Mouse (Mus musculus) hindbrain, embryonic 13.5 days (tissue): ENCODE data around the gene Naalad2. TPM values are rescaled to one million over a fixed set of nuclear protein-coding genes. Genes with fewer than 3 reads are reported as not detected.
"Not testable (repeated sequence)": the region's sequence is repeated elsewhere in the genome, so short reads cannot be mapped to it uniquely, and the experiment has no call there.

Experiments used
- ATAC-seq: fragments of 200-750 bp; cut with Nextera tagmentation; 2 replicates; pipeline ENCODE4 v1.8.0; 2017; ENCODE audit warnings: moderate TSS enrichment; ENCODE audit not compliant: low FRiP score
- H3K27ac ChIP-seq: fragments of 300-500 bp; sonication (generic); 2 replicates; pipeline ENCODE4 v1.5.1; 2015; ENCODE audit warnings: inconsistent platforms, mild to moderate bottlenecking, moderate library complexity
- H3K27me3 ChIP-seq: fragments of 300-500 bp; sonication (generic); 2 replicates; pipeline ENCODE4 v1.6.1; 2015; ENCODE audit warnings: mild to moderate bottlenecking, inconsistent platforms
- H3K36me3 ChIP-seq: fragments of 300-500 bp; sonication (generic); 2 replicates; pipeline ENCODE4 v1.6.1; 2015; ENCODE audit warnings: mild to moderate bottlenecking, inconsistent platforms
- H3K4me1 ChIP-seq: fragments of 300-500 bp; sonication (generic); replicated peaks from 2 replicates; pipeline ENCODE4 v1.6.1; 2015; ENCODE audit warnings: inconsistent platforms
- H3K4me2 ChIP-seq: fragments of 300-500 bp; sonication (generic); 2 replicates; pipeline ENCODE4 v1.6.1; 2015; ENCODE audit warnings: inconsistent platforms, mild to moderate bottlenecking, moderate library complexity
- H3K4me3 ChIP-seq: fragments of 300-500 bp; sonication (generic); 2 replicates; pipeline ENCODE4 v1.5.1; 2015; ENCODE audit warnings: mild to moderate bottlenecking, inconsistent platforms
- H3K9ac ChIP-seq: fragments of 300-500 bp; sonication (generic); 2 replicates; pipeline ENCODE4 v1.6.1; 2015; ENCODE audit warnings: mild to moderate bottlenecking, inconsistent platforms
- H3K9me3 ChIP-seq: fragments of 300-500 bp; sonication (generic); 2 replicates; pipeline ENCODE4 v1.6.1; 2016; ENCODE audit warnings: inconsistent platforms
- WGBS: fragments of 180-500 bp; shearing (Covaris S2); methylation state at CpG from one replicate; pipeline ENCODE4 v1.1.7; 2015; 5-methylcytosine and 5-hydroxymethylcytosine counted together
- polyA plus RNA-seq: library from polyadenylated mRNA; unstranded; fragments of >200 nt; fragmentation: Nextera tagmentation; extraction: Ambion mirVana; gene quantifications from 2 replicates; pipeline ENCODE4 v1.2.1, GENCODE M21; 2015

Naalad2 gene
- polyA plus RNA-seq: 2.0 and 2.5 TPM in 2 replicates

DNA sequence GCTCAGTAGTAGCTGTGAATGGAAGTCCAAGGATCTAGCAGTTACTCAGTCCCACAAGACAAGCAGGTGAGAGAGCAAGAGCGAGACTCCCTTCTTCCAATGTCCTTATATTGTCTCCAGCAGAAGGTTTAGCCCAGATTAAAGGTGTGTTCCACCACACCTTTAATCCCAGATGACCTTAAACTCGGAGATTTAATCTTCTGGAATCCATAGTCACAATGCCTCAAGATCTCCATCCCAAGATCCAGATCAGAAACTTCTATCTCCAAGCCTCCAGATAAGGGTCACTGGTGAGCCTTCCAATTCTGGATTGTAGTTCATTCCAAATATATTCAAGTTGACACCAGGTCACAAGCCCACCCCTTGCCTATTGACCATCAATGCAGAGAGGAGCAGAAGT, at the start of gene Naalad2:
Gene Naalad2 (minus strand): TSS at position 101 of the 400 bp plus-strand sequence.
- ATAC-seq, H3K27ac ChIP-seq, H3K27me3 ChIP-seq, H3K4me3 ChIP-seq, H3K4me1 ChIP-seq, H3K36me3 ChIP-seq, H3K4me2 ChIP-seq, H3K9ac ChIP-seq, H3K9me3 ChIP-seq: not testable (repeated sequence)
- 82% methylated on average over 2 of the region's 2 CpGs for WGBS

DNA sequence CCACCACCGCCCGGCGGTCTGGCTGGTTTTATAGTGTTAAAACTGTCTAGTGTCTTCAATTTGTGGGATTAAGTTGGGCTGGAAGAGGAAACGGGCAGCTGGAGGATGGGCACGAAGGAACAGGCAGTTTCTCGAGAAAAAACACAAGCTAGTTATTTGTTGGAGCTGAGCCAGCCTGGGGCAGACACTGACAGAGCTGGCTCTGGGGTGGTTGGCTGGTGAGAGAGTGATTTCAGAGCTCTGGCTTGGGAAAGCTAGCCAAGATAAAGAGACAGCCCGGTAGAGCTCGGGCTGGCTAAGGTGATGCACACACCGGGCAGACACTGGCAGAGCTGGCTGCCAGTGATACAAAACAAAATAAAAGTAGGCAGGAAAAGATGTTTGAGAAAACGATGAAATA, 28.9 kb upstream of the Naalad2 start:
- Histone ChIP-seq H3K4me1 (no peaks in the 10 kb centered on the region), H3K27ac (no peak overlapping the region), H3K9me3 (no peaks in the 10 kb centered on the region), H3K4me3 (no peak overlapping the region), H3K9ac (no peak overlapping the region), H3K4me2 (no peak overlapping the region), H3K27me3 (no peaks in the 10 kb centered on the region), H3K36me3 (no peaks in the 10 kb centered on the region)
- 85% methylated on average over 10 of the region's 10 CpGs for WGBS
- ATAC-seq: no peak

DNA sequence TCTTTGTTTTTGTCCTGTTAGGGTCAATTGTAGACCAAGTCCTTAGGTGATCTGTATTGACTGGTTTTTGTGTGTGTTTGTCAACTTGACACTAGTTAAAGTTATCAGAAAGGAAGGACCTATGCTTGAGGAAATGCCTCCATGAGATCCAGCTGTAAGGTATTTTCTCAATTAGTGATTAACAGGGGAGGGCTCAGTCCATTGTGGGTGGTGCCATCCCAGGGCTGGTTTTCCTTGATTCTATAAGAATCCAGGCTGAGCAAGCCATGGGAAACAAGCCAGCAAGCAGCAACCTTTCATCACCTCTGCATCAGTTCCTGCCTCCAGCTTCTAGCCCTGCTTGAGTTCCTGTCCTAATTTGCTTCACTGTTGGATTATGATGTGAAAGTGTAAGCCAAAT, 27.6 kb upstream of the Naalad2 start, which contains the start of gene Mbd3l2:
Gene Mbd3l2 (plus strand): TSS at position 301 of the 400 bp plus-strand sequence.
- no peak within 1 kb of the TSS for H3K4me3 ChIP-seq
- no peaks in the 10 kb centered on the region for H3K4me1 ChIP-seq
- no peaks in the 10 kb centered on the region for H3K36me3 ChIP-seq
- no peak within 1 kb of the TSS for H3K9ac ChIP-seq
- no peaks in the 10 kb centered on the region for H3K9me3 ChIP-seq
- no peak within 1 kb of the TSS for H3K27ac ChIP-seq
- no peak for ATAC-seq
- H3K4me2 ChIP-seq: no peak within 1 kb of the TSS
- no peaks in the 10 kb centered on the region for H3K27me3 ChIP-seq

DNA sequence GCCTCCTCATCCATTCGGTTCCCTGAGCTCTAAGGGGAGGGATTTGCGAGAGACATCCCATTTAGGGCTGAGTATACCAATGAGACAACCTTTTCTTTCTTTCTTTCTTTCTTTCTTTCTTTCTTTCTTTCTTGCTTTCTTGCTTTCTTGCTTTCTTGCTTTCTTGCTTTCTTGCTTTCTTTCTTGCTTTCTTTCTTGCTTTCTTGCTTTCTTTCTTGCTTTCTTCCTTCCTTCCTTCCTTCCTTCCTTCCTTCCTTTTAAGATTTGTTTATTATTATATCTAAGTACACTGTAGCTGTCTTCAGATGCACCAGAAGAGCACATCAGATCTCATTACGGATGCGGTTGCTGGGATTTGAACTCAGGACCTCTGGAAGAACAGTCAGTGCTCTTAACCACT, 9.6 kb upstream of the Naalad2 start:
- not testable (repeated sequence) for H3K4me3 ChIP-seq, H3K27ac ChIP-seq, H3K4me2 ChIP-seq, H3K9me3 ChIP-seq, H3K9ac ChIP-seq, H3K4me1 ChIP-seq, ATAC-seq, H3K36me3 ChIP-seq, H3K27me3 ChIP-seq
- WGBS: 93% methylated on average over 4 of the region's 4 CpGs

DNA sequence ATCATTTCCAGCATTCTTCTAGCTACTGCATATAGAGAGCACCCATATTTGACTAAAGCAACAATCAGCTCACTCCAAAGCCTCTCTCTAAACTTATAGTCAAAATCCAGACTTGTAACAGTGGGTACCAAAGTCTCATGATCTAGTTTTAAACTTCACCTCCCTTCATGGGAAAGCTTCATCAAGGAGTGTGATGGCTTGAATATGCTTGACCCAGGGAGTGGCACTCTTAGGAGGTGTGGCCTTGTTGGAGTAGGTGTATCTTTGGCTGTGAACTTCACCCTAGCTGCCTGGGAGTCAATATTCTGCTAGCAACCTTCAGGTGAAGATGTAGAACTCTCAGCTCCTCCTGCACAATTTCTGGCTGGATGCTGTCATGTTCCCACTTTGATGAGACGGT, 1.3 kb upstream of the Naalad2 start, which contains the start of gene Ubtfl1:
Gene Ubtfl1 (plus strand): TSS at position 301 of the 400 bp plus-strand sequence.
- Histone ChIP-seq H3K9ac (no peak within 1 kb of the TSS), H3K4me1 (no peaks in the 10 kb centered on the region), H3K9me3 (no peaks in the 10 kb centered on the region), H3K4me3 (no peak within 1 kb of the TSS), H3K27me3 (no peaks in the 10 kb centered on the region), H3K27ac (no peak within 1 kb of the TSS), H3K36me3 (no peaks in the 10 kb centered on the region), H3K4me2 (no peak within 1 kb of the TSS)
- no peak for ATAC-seq
- 79% methylated on average over 1 of the region's 1 CpGs for WGBS

DNA sequence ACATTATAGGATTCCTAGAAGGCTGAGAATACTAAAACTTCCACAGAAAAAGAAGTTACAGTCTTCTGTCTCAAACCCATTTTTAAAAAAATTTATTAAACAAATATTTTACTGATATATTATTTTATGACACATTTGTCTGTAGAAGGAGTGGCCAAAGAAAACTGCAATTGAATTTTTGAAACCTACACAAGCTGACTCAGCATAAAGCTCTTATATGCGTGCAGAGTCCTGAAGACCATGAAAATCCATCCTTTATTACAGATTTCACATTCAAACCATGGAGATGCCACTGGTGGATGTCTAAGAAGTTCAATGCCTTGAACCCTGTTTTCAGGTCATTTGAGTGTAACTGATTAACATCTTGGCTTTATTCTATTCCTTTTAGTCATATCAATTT, 3.2 kb downstream of the Naalad2 start:
- Histone ChIP-seq H3K4me3 (no peak overlapping the region), H3K9ac (no peak overlapping the region), H3K4me2 (no peak overlapping the region), H3K27me3 (no peaks in the 10 kb centered on the region), H3K27ac (no peak overlapping the region), H3K36me3 (no peaks in the 10 kb centered on the region), H3K9me3 (no peaks in the 10 kb centered on the region), H3K4me1 (no peaks in the 10 kb centered on the region)
- ATAC-seq: no peak
- WGBS: 84% methylated on average over 1 of the region's 1 CpGs

DNA sequence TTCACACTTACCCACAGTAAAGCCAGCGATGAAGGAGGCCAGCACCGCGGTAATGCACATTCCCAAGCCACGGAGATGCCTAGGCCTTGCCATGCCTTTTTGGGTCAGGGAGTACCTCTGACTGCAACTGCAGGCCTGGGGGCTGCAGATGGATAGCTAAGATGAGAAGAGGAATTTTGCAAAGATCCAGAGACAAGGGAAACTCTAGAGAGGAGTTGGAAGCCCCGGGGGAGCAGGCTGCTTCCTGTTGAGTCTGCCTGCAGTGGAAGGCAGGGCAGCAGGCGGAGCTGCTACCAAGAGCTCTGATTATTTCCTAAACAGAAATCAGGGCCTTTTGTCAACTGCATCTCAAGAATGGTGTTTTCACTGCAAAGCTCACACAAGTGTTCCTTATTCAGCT, 17.0 kb downstream of the Naalad2 start:
- H3K27me3 ChIP-seq: no peaks in the 10 kb centered on the region
- H3K4me2 ChIP-seq: no peak overlapping the region
- no peaks in the 10 kb centered on the region for H3K4me1 ChIP-seq
- H3K9ac ChIP-seq: no peak overlapping the region
- no peak for ATAC-seq
- H3K9me3 ChIP-seq: no peaks in the 10 kb centered on the region
- H3K36me3 ChIP-seq: no peaks in the 10 kb centered on the region
- no peak overlapping the region for H3K4me3 ChIP-seq
- H3K27ac ChIP-seq: peak overlapping the region; percentile 30; the same call in 1 of the 2 replicates
- 26% methylated on average over 6 of the region's 6 CpGs for WGBS

DNA sequence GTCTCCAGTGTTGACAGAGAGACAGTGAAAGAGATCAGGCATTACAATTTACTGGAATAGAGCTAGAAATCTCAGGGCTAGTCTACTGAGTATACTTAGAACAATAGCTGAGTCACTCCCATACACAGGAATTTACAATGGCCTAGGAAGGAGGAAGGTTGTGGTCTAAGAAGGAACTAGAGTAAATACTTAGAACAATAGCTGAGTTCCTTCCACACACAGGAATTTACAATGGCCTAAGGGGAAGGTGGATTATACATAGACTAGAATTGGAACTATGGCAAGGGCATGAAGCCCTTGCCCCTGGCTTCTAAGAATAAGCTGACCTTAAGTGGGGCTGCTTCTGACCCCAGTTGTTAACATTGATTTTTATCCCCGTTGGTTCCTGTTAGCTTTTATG, 29.8 kb downstream of the Naalad2 start:
- WGBS: 84% methylated on average over 1 of the region's 1 CpGs
- ATAC-seq, H3K36me3 ChIP-seq: not testable (repeated sequence)

DNA sequence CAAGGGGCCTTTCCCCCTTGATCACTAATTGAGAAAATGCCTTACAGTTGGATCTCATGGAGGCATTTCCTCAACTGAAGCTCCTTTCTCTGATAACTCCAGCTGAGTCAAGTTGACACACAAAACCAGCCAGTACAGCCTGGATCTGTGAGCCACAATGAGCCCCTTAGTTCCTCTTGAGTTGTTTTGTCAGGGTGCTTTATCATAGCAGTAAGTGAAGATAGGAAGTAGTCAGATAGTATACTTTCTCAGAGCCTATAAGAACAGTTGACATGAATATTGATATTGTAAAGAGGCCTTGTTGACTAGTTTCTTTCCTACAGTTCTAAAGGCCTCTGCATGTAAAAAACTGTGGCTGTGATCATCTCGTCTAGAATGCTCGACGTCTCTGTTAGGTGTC, 82.8 kb downstream of the Naalad2 start:
- H3K27ac ChIP-seq: no peak overlapping the region
- no peaks in the 10 kb centered on the region for H3K4me1 ChIP-seq
- no peak overlapping the region for H3K4me3 ChIP-seq
- no peak for ATAC-seq
- H3K27me3 ChIP-seq: no peaks in the 10 kb centered on the region
- H3K9me3 ChIP-seq: no peaks in the 10 kb centered on the region
- 91% methylated on average over 3 of the region's 3 CpGs for WGBS
- H3K4me2 ChIP-seq: no peak overlapping the region
- peaks cover 24% of the 10 kb centered on the region for H3K36me3 ChIP-seq
- no peak overlapping the region for H3K9ac ChIP-seq

More for the DNA sequence above, 29.8 kb downstream of the Naalad2 start:
- H3K27ac ChIP-seq, H3K4me2 ChIP-seq, H3K4me1 ChIP-seq, H3K9ac ChIP-seq, H3K9me3 ChIP-seq, H3K27me3 ChIP-seq, H3K4me3 ChIP-seq: not testable (repeated sequence)

DNA sequence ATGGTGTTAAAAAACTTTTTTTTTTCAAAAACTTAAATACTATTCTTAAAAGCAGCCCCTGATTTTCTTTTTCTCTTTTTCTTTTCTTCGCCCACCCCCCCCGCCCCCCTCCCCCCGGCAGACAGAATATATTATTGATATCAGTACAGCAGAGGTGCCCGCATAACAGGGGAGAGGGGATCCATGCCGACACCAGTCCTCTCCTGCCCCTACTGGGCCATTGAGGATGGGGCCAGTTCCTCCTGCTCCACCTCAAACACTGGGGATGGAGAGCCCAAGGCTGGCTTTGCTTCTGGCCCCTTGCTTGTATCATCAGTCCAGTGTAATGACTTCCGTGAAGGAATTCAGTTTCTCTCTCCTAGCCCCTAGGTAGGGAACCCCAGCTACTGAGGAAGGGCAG, 104.5 kb downstream of the Naalad2 start:
- WGBS: 94% methylated on average over 6 of the region's 6 CpGs
- Histone ChIP-seq H3K9me3 (no peaks in the 10 kb centered on the region), H3K27ac (no peak overlapping the region), H3K4me2 (no peak overlapping the region), H3K4me3 (no peak overlapping the region), H3K27me3 (no peaks in the 10 kb centered on the region), H3K36me3 (peaks cover 51% of the 10 kb centered on the region), H3K9ac (no peak overlapping the region), H3K4me1 (peaks cover 8% of the 10 kb centered on the region)
- peak; percentile 56; the same call in 1 of the 2 replicates for ATAC-seq

DNA sequence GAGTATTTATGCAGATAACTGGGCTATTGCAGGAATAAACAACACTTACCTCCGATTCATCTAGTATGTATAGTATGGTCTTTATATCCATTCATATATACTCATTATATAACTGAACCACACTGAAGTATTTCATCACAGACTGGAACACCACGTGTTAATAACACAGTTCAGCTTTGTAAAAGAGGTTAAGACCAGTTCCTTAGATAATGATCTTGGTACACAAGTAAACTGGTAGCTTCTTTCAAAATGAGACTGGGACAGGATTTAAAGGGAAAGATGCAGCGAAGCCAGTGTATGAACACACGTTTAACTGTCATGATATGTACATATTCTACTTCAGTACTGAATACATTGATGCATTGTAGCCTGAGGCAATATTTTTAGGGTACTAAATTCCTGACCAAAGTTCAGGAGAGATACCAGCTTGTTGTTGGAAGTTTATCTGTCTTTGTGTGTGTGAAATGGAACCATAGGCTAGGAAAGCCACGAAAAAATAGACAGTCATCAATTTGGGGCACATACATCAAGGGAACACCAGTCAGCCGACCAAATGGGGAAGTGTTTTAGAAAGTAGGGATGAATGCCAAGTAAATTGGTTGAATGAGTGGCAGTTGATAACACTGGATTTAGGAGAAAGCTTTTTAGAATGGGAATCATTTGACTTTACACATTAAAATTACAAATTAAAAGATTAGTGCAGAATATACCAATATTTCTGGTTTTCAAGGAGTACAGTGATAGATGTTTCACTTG, 109.6 kb downstream of the Naalad2 start:
- Histone ChIP-seq H3K36me3 (peaks cover 7% of the 10 kb centered on the region), H3K4me2 (peak overlapping the region; percentile 91), H3K27ac (no peak overlapping the region), H3K9me3 (no peaks in the 10 kb centered on the region), H3K4me3 (peak overlapping the region; percentile 96), H3K4me1 (peaks cover 14% of the 10 kb centered on the region), H3K9ac (peak overlapping the region; percentile 98), H3K27me3 (no peaks in the 10 kb centered on the region)
- ATAC-seq: no peak
- 47% methylated on average over 6 of the region's 6 CpGs for WGBS

DNA sequence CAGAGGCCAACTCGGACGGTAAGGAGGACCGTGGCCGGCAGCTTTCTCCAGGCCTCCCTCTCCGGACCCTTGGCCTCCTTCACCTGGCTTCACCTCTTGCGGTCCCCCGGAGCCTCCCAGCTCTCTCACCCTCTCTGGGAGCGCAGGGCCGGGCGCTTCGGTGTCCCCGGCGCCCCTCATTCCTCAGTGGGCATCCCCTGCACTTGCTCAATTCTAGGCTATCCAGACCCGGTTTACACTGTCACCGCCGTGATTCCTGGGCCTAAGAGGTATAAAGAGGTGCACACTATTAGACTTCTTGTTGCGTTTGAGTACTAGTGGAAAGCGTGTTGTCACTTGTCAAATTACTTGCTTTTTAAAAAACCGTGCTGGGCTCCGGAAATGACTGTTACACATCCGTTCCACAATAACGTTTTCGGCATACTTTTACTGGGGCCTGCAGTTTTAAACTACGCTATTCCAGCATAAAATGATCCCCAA, 110.3 kb downstream of the Naalad2 start:
- H3K27ac ChIP-seq: peak overlapping the region; percentile 93
- H3K9ac ChIP-seq: peak overlapping the region; percentile 98
- peaks cover 14% of the 10 kb centered on the region for H3K4me1 ChIP-seq
- H3K36me3 ChIP-seq: peaks cover 3% of the 10 kb centered on the region
- peak overlapping the region; percentile 96 for H3K4me3 ChIP-seq
- H3K4me2 ChIP-seq: peak overlapping the region; percentile 91
- WGBS: 1% methylated on average over 24 of the region's 24 CpGs
- no peaks in the 10 kb centered on the region for H3K27me3 ChIP-seq
- peak; percentile 70 for ATAC-seq
- H3K9me3 ChIP-seq: no peaks in the 10 kb centered on the region
